Mouse (Mus musculus) embryo, embryonic 10.5 days (tissue): Measurements from ENCODE around the gene Olfr178.

Source experiments
- DNase-seq: peaks from one replicate; pipeline ENCODE4 v3.0.0-alpha.2; 2015; ENCODE audit warnings: low spot score

Olfr178 gene

DNA sequence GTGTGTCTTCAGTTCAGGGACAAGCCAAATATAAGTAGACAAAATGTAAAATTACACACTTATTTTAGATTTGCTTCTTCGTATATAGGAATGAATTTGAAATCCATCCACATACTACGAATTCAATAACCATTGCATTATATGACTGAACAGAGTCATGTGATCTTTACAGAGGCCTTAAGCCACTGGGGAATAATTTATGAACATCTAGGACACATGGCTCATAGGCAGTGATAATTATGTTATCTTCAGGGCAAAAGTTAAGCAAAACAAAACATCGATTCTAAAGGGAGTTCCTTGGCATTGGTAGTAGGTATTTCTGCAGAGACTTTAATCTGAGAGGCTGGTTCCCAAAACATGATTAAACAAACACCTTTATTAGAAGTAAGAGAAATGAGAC, at the start of gene Olfr178:
Olfr178 (minus strand) TSS at position 101 of the 400 bp plus-strand sequence.
- DNase-seq = no peak

DNA sequence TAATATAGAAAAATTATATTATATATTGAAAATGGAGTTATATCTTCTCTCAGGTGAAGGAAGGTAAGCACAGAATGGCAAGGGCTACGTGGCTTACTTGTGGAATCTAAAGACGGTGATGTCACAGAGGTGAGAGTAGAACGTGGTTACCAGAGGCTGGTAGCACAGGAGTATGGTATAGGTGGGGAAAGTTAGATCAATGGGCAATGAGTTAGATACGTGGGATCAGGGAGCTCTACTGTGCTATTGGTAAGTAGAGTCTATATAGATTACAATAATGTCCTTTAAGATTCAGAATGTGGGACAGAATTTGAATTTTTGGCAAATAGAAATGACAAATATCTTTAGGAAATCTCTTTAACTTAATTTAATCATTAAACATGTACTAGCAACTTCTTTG, 37.4 kb upstream of the Olfr178 start, which contains the start of gene Olfr180:
Olfr180 (minus strand) TSS at position 101 of the 400 bp plus-strand sequence.
- no peak for DNase-seq

DNA sequence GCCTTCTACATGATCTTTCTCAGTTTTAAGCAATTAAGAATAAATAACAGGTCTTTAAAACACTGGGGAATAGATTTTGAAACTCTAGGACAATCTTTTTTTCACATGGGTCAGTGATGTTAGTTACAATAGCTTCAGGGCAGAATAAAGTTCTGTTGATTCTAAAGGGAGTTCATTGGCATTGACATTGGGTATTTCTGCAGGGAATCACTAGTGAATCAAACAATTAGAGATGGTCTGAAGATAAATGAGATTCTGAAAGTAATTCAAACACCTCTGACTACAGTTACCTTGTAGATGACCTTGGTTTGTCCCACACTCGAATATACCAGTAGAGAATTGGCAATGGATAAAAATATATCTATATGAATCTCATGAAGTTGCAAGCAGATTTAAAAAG, 36.8 kb upstream of the Olfr178 start, which contains the start of gene Olfr181:
Olfr181 (minus strand) TSS at position 101 of the 400 bp plus-strand sequence.
- DNase-seq = no peak

DNA sequence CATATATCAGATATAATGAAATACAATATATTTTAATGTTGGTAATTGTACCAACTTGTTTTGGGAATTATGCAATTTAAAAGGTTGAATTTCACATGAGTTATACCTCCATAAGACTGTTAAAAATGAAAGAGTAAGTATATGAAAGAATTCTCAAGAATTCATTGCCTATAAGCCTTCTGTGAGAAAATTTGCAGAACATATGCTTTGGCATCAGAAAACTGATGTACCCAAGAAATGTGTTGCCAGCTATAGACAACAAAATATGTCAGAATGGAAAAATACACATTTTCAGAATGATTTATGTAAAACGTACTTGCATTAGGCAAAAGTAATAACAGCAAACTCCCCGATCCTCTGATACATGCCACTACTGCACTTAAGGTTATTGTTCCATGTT, 7.4 kb downstream of the Olfr178 start:
- DNase-seq = no peak

DNA sequence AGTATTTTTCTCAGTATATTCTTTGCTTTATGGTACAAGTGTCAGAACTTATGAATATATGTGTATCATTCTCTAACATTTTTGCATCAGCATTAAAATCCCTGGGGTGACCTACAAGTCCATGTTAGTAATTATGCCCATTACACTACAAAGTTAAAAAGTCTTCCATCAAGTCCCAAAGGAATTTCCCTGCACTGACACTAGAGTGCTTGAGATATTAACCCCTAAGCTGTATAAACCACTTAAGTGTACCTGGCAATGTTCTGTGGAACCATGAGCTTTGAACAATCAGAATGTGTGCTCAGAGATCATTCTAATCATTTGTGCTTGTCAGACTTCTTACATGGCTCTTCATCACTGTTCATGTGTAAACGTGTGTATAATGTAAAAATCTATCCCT, 17.2 kb downstream of the Olfr178 start, which contains the start of gene Olfr177:
Olfr177 (minus strand) TSS at position 101 of the 400 bp plus-strand sequence.
- DNase-seq = no peak

DNA sequence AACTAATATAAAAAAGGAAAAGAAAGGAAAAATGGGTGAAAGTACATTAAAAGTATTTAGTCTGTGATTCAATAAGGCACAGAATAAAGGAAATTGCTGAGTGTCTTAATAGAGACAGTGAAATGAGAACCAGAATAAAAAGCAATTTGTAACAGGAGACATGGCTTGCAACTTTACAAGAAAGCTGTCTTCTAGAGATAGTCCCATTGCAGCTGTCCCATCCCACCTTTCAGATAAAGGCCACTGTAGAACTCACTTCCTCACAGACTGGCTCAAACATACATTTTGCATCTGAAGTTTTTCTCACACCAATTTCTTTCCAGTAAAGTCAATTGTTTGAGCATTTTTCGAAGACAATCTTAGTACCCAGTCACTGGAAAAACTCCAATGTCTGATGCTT, 30.4 kb downstream of the Olfr178 start:
- DNase-seq = no peak

DNA sequence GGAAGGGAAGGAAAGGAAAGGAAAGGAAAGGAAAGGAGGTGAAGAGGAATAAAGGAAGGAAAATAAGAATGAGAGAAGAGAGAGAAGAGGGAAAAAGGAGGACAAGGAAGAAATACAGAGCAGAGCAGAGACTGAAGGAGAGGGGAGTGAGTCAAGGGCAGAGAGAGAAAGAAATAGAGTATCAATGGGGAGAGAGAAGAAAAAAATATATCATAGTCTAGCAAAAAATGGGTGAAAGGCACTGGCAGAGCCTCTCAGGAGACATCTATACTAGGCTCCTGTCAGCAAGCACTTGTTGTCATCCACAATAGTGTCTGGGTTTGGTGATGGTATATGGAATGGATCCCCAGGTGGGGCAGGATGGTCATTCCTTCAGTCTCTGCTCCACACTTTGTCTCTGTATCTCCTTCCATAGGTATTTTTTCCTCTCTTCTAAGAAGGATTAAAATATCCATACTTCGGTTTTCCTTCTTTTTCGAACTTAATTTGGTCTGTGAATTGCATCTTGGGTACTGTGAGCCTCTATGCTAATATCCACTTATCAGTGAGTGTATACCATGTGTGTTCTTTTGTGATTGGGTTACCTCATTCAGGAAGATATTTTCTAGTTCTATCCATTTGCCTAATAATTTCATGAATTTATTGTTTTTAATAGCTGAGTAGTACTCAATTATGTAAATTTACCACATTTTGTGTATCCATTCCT, 31.7 kb downstream of the Olfr178 start:
- no peak for DNase-seq
